Mouse (Mus musculus) cerebellum, adult 2 months (tissue): Measurements from ENCODE around the gene Cul4a.

Source experiments
- CTCF ChIP-seq: fragments of 200-500 bp; IDR thresholded peaks from 2 replicates; pipeline ENCODE4 v1.5.1; 2011; ENCODE audit warnings: low read depth, mild to moderate bottlenecking, control low read depth, low read length, moderate library complexity, borderline replicate concordance; ENCODE audit not compliant: insufficient read depth
- POLR2A ChIP-seq: fragments of 200-500 bp; IDR thresholded peaks from 2 replicates; pipeline ENCODE4 v1.6.1; 2011; ENCODE audit warnings: low read length, control low read depth, borderline replicate concordance; ENCODE audit not compliant: insufficient read depth

- TF ChIP-seq CTCF: no peak
- TF ChIP-seq POLR2A: no peak
Measured at GRCm38 (mm10) chr8:13187638-13188037, 82.2 kb downstream of the Cul4a start.
